Mouse (Mus musculus) heart, adult 2 months (tissue): ENCODE measurements at regions not wholly inside any gene's neighbourhood (a gene's known extent, or its start where the extent isn't known, plus 50 kb on each side); places are given as distances from the start of the nearest gene placed in this dataset.

Experiments used
- DNase-seq, 2 experiments: peaks; one replicate each; pipeline ENCODE4 v3.0.0; 2021
- H3K27ac ChIP-seq: fragments of 200-600 bp; 2 replicates; pipeline ENCODE4 v1.8.1; 2022
- H3K27me3 ChIP-seq: fragments of 200-500 bp; 2 replicates; pipeline ENCODE4 v1.6.1; 2012; ENCODE audit warnings: mild to moderate bottlenecking, low read length, inconsistent platforms, mixed read lengths; ENCODE audit not compliant: control insufficient read depth, insufficient read depth
- H3K36me3 ChIP-seq: fragments of 200-500 bp; 2 replicates; pipeline ENCODE4 v1.6.1; 2012; ENCODE audit warnings: low read length, inconsistent platforms; ENCODE audit not compliant: control insufficient read depth, insufficient read depth
- H3K4me1 ChIP-seq: fragments of 200-500 bp; 2 replicates; pipeline ENCODE4 v1.6.1; 2011; ENCODE audit warnings: low read length; ENCODE audit not compliant: control insufficient read depth, insufficient read depth
- H3K4me3 ChIP-seq: fragments of 200-600 bp; 2 replicates; pipeline ENCODE4 v1.8.1; 2022
- H3K79me2 ChIP-seq: fragments of 200-500 bp; replicated peaks from 2 replicates; pipeline ENCODE4 v1.6.1; 2012; ENCODE audit warnings: mild to moderate bottlenecking, inconsistent platforms, low read length, moderate library complexity, mixed read lengths; ENCODE audit not compliant: control insufficient read depth, insufficient read depth
- H3K9ac ChIP-seq: fragments of 200-500 bp; 2 replicates; pipeline ENCODE4 v1.6.1; 2012; ENCODE audit warnings: low read depth, mild to moderate bottlenecking, control low read depth, inconsistent platforms, low read length, mixed read lengths
- CTCF ChIP-seq: fragments of 200-600 bp; IDR thresholded peaks from 2 replicates; pipeline ENCODE4 v1.8.1; 2022; ENCODE audit warnings: antibody characterized with exemption, mild to moderate bottlenecking, moderate library complexity
- EP300 ChIP-seq: fragments of 200-500 bp; IDR thresholded peaks from 2 replicates; pipeline ENCODE4 v1.6.1; 2011; ENCODE audit warnings: low read depth, low read length, control low read depth; ENCODE audit not compliant: insufficient read depth
- POLR2A ChIP-seq: fragments of 200-500 bp; IDR thresholded peaks from 2 replicates; pipeline ENCODE4 v1.6.1; 2011; ENCODE audit warnings: mild to moderate bottlenecking, low read depth, low read length, control low read depth; ENCODE audit not compliant: insufficient read depth
- WGBS: fragments of 180-500 bp; shearing (Covaris S2); methylation state at CpG from one replicate; pipeline ENCODE4 v1.1.7; 2018; 5-methylcytosine and 5-hydroxymethylcytosine counted together
- intact Hi-C: fragments of 180-260 bp; cut with DNase I; formaldehyde crosslinking; loops from one replicate; pipeline ENCODE4 v1.15.1; 2025

- H3K4me3 ChIP-seq: no peak overlapping the region
- no peak overlapping the region for H3K9ac ChIP-seq
- intact Hi-C loops: no loop called here
- H3K36me3 ChIP-seq: no peaks in the 10 kb centered on the region
- 87% methylated on average over 3 of the region's 3 CpGs for WGBS
- H3K4me1 ChIP-seq: no peaks in the 10 kb centered on the region
- TF ChIP-seq CTCF (no peak), EP300 (no peak), POLR2A (no peak)
- H3K79me2 ChIP-seq: no peaks in the 10 kb centered on the region
- H3K27ac ChIP-seq: no peak overlapping the region
- no peak for DNase-seq
- H3K27me3 ChIP-seq: no peaks in the 10 kb centered on the region
Measured at GRCm38 (mm10) chr19:22015854-22016610, 122.8 kb upstream of the Trpm3 start.

- Histone ChIP-seq H3K27me3 (no peaks in the 10 kb centered on the region), H3K36me3 (no peaks in the 10 kb centered on the region), H3K27ac (no peak overlapping the region), H3K79me2 (no peaks in the 10 kb centered on the region), H3K4me3 (no peak overlapping the region), H3K9ac (no peak overlapping the region), H3K4me1 (no peaks in the 10 kb centered on the region)
- intact Hi-C loops: no loop called here
- no peak for DNase-seq
- WGBS: 55% methylated on average over 2 of the region's 2 CpGs
- TF ChIP-seq EP300 (no peak), POLR2A (no peak), CTCF (no peak)
Measured at GRCm38 (mm10) chr19:22017425-22017824, 121.4 kb upstream of the Trpm3 start.

GRCm38 (mm10) chr19:22027577-22027976, 111.3 kb upstream of the Trpm3 start:
- intact Hi-C loops: no loop called here
- no peak for DNase-seq
- no peaks in the 10 kb centered on the region for H3K27me3 ChIP-seq
- no peak overlapping the region for H3K9ac ChIP-seq
- H3K36me3 ChIP-seq: no peaks in the 10 kb centered on the region
- no peaks in the 10 kb centered on the region for H3K4me1 ChIP-seq
- no peaks in the 10 kb centered on the region for H3K79me2 ChIP-seq
- no peak overlapping the region for H3K4me3 ChIP-seq
- TF ChIP-seq EP300 (no peak), POLR2A (no peak), CTCF (no peak)
- H3K27ac ChIP-seq: no peak overlapping the region

GRCm38 (mm10) chr19:22047657-22048056, 91.2 kb upstream of the Trpm3 start:
- DNase-seq: no peak
- WGBS: 84% methylated on average over 6 of the region's 6 CpGs
- Histone ChIP-seq H3K4me3 (no peak overlapping the region), H3K27me3 (no peaks in the 10 kb centered on the region), H3K4me1 (no peaks in the 10 kb centered on the region), H3K27ac (no peak overlapping the region), H3K36me3 (no peaks in the 10 kb centered on the region), H3K9ac (no peak overlapping the region), H3K79me2 (no peaks in the 10 kb centered on the region)
- intact Hi-C loops: no loop called here
- TF ChIP-seq CTCF: no peak
- TF ChIP-seq POLR2A: no peak
- TF ChIP-seq EP300: no peak

- H3K27ac ChIP-seq: no peak overlapping the region
- no peaks in the 10 kb centered on the region for H3K4me1 ChIP-seq
- no peaks in the 10 kb centered on the region for H3K27me3 ChIP-seq
- 79% methylated on average over 8 of the region's 8 CpGs for WGBS
- no peak overlapping the region for H3K4me3 ChIP-seq
- no peak overlapping the region for H3K9ac ChIP-seq
- intact Hi-C loops: no loop called here
- no peak for DNase-seq
- H3K36me3 ChIP-seq: no peaks in the 10 kb centered on the region
- TF ChIP-seq CTCF: no peak
- no peak for TF ChIP-seq EP300
- no peak for TF ChIP-seq POLR2A
- H3K79me2 ChIP-seq: no peaks in the 10 kb centered on the region
Measured at GRCm38 (mm10) chr19:22066302-22066701, 72.5 kb upstream of the Trpm3 start.

GRCm38 (mm10) chr19:22070246-22071030, 68.4 kb upstream of the Trpm3 start:
- no peak for TF ChIP-seq CTCF
- no peak overlapping the region for H3K9ac ChIP-seq
- H3K79me2 ChIP-seq: no peaks in the 10 kb centered on the region
- H3K27ac ChIP-seq: no peak overlapping the region
- H3K4me1 ChIP-seq: no peaks in the 10 kb centered on the region
- 78% methylated on average over 15 of the region's 15 CpGs for WGBS
- no peaks in the 10 kb centered on the region for H3K27me3 ChIP-seq
- intact Hi-C loops: no loop called here
- no peak for DNase-seq
- H3K36me3 ChIP-seq: no peaks in the 10 kb centered on the region
- H3K4me3 ChIP-seq: no peak overlapping the region
